Mouse (Mus musculus) MEL (cell line): ENCODE data around the gene Snx29. TPM values are rescaled to one million over a fixed set of nuclear protein-coding genes. Genes with fewer than 3 reads are reported as not detected.

Experiments
- DNase-seq: peaks from one replicate; pipeline ENCODE4 v3.0.0; 2011; ENCODE audit warnings: low read depth, low spot score
- H3K27ac ChIP-seq: 2 replicates; pipeline ENCODE4 v1.5.1; 2012; ENCODE audit warnings: low read depth, mild to moderate bottlenecking, control low read depth, low read length, moderate library complexity; ENCODE audit not compliant: control insufficient read depth
- H3K27me3 ChIP-seq, 2 experiments: fragments of 150-350 bp in 1 of 2; sonication (generic) in 1 of 2; 2 replicates each; pipeline ENCODE4 v1.6.1; 2012; ENCODE audit warnings: low read length in 2 of 2, mild to moderate bottlenecking in 2 of 2, improper control_type of control experiment in 1 of 2, moderate library complexity in 1 of 2; ENCODE audit not compliant: insufficient read depth in 2 of 2, control insufficient read depth in 1 of 2
- H3K36me3 ChIP-seq, 2 experiments: 2 replicates each; pipeline ENCODE4 v1.6.1; 2012 to 2014; ENCODE audit warnings: low read length in 2 of 2, improper control_type of control experiment in 1 of 2, inconsistent platforms in 1 of 2, mild to moderate bottlenecking in 1 of 2; ENCODE audit not compliant: insufficient read depth in 2 of 2, control insufficient read depth in 1 of 2
- H3K4me1 ChIP-seq, 2 experiments: fragments of 150-350 bp in 1 of 2; sonication (generic) in 1 of 2; 2 replicates each; pipeline ENCODE4 v1.6.1; 2012; ENCODE audit warnings: low read length in 2 of 2, improper control_type of control experiment in 1 of 2, mild to moderate bottlenecking in 1 of 2; ENCODE audit not compliant: insufficient read depth in 2 of 2, control insufficient read depth in 1 of 2
- H3K4me3 ChIP-seq, 2 experiments: fragments of 150-350 bp in 1 of 2; sonication (generic) in 1 of 2; 2 replicates each; pipeline ENCODE4 v1.5.1; 2012; ENCODE audit warnings: low read depth in 2 of 2, low read length in 2 of 2, mild to moderate bottlenecking in 2 of 2, moderate library complexity in 2 of 2, control low read depth in 1 of 2, improper control_type of control experiment in 1 of 2; ENCODE audit not compliant: control insufficient read depth in 1 of 2, insufficient read depth in 1 of 2
- H3K79me2 ChIP-seq: 2 replicates; pipeline ENCODE4 v1.6.1; 2012; ENCODE audit warnings: mild to moderate bottlenecking, low read length, moderate library complexity; ENCODE audit not compliant: control insufficient read depth, poor library complexity, insufficient read depth
- H3K9ac ChIP-seq: 2 replicates; pipeline ENCODE4 v1.6.1; 2012; ENCODE audit warnings: low read depth, mild to moderate bottlenecking, control low read depth, low read length, moderate library complexity; ENCODE audit not compliant: control insufficient read depth, poor library complexity, severe bottlenecking
- H3K9me3 ChIP-seq: fragments of 150-350 bp; sonication (generic); replicated peaks from 2 replicates; pipeline ENCODE4 v1.6.1; 2012; ENCODE audit warnings: mild to moderate bottlenecking, low read length, improper control_type of control experiment, moderate library complexity; ENCODE audit not compliant: insufficient read depth
- BHLHE40 ChIP-seq: IDR thresholded peaks from 2 replicates; pipeline ENCODE4 v1.6.1; 2012; ENCODE audit warnings: low read depth, mild to moderate bottlenecking, inconsistent platforms, low read length, improper control_type of control experiment, borderline replicate concordance
- CHD2 ChIP-seq: IDR thresholded peaks from 2 replicates; pipeline ENCODE4 v1.6.1; 2011; ENCODE audit warnings: low read length, improper control_type of control experiment
- CTCF ChIP-seq, 3 experiments: IDR thresholded peaks in 2 of 3; conservative IDR thresholded peaks in 1 of 3; 2 replicates each; pipeline ENCODE4 v1.5.1; 2011 to 2012; ENCODE audit warnings: low read length in 3 of 3, low read depth in 2 of 3, mild to moderate bottlenecking in 2 of 3, improper control_type of control experiment in 1 of 3, inconsistent platforms in 1 of 3, mixed read lengths in 1 of 3, moderate library complexity in 1 of 3; ENCODE audit not compliant: control insufficient read depth in 1 of 3, insufficient read depth in 1 of 3, poor library complexity in 1 of 3, severe bottlenecking in 1 of 3
- ETS1 ChIP-seq: IDR thresholded peaks from 2 replicates; pipeline ENCODE4 v1.6.1; 2012; ENCODE audit warnings: low read depth, mild to moderate bottlenecking, inconsistent platforms, low read length, improper control_type of control experiment, moderate library complexity
- GABPA ChIP-seq: IDR thresholded peaks from 2 replicates; pipeline ENCODE4 v1.6.1; 2012; ENCODE audit warnings: low read depth, mild to moderate bottlenecking, inconsistent platforms, low read length, improper control_type of control experiment, moderate library complexity
- GATA1 ChIP-seq: IDR thresholded peaks from 2 replicates; pipeline ENCODE4 v1.6.1; 2011; ENCODE audit warnings: low read depth, low read length, improper control_type of control experiment
- JUND ChIP-seq: IDR thresholded peaks from 2 replicates; pipeline ENCODE4 v1.6.1; 2011; ENCODE audit warnings: low read depth, mild to moderate bottlenecking, improper control_type of control experiment, low read length
- KAT2A ChIP-seq: conservative IDR thresholded peaks from 2 replicates; pipeline ENCODE4 v1.6.1; 2012; ENCODE audit warnings: low read depth, low read length, improper control_type of control experiment, inconsistent platforms
- MAFK ChIP-seq: IDR thresholded peaks from 2 replicates; pipeline ENCODE4 v1.6.1; 2011; ENCODE audit warnings: low read depth, mild to moderate bottlenecking, low read length, improper control_type of control experiment, borderline replicate concordance
- MAX ChIP-seq: IDR thresholded peaks from 2 replicates; pipeline ENCODE4 v1.6.1; 2011; ENCODE audit warnings: low read length, improper control_type of control experiment
- MYB ChIP-seq: IDR thresholded peaks from 2 replicates; pipeline ENCODE4 v1.6.1; 2011; ENCODE audit warnings: mild to moderate bottlenecking, low read depth, low read length, improper control_type of control experiment
- RAD21 ChIP-seq: IDR thresholded peaks from 2 replicates; pipeline ENCODE4 v1.6.1; 2011; ENCODE audit warnings: mild to moderate bottlenecking, low read depth, low read length, improper control_type of control experiment
- RCOR1 ChIP-seq: IDR thresholded peaks from 2 replicates; pipeline ENCODE4 v1.6.1; 2012; ENCODE audit warnings: low read depth, mild to moderate bottlenecking, inconsistent platforms, low read length, improper control_type of control experiment
- SIN3A ChIP-seq: IDR thresholded peaks from 2 replicates; pipeline ENCODE4 v1.6.1; 2012; ENCODE audit warnings: low read length, improper control_type of control experiment, inconsistent platforms
- SMC3 ChIP-seq: IDR thresholded peaks from 2 replicates; pipeline ENCODE4 v1.6.1; 2011; ENCODE audit warnings: low read depth, low read length, improper control_type of control experiment
- TCF12 ChIP-seq: IDR thresholded peaks from 2 replicates; pipeline ENCODE4 v1.6.1; 2014; ENCODE audit warnings: low read depth, mild to moderate bottlenecking, inconsistent platforms, low read length, improper control_type of control experiment, moderate library complexity
- UBTF ChIP-seq: IDR thresholded peaks from 2 replicates; pipeline ENCODE4 v1.6.1; 2012; ENCODE audit warnings: low read depth, mild to moderate bottlenecking, inconsistent platforms, low read length, improper control_type of control experiment, moderate library complexity, borderline replicate concordance; ENCODE audit not compliant: insufficient read depth
- USF2 ChIP-seq, 2 experiments: IDR thresholded peaks; 2 replicates each; pipeline ENCODE4 v1.6.1; 2011 to 2012; ENCODE audit warnings: improper control_type of control experiment in 2 of 2, low read length in 2 of 2, borderline replicate concordance in 1 of 2, inconsistent platforms in 1 of 2, low read depth in 1 of 2, mild to moderate bottlenecking in 1 of 2; ENCODE audit not compliant: insufficient read depth in 1 of 2
- ZC3H11A ChIP-seq: IDR thresholded peaks from 2 replicates; pipeline ENCODE4 v1.6.1; 2012; ENCODE audit warnings: low read depth, mild to moderate bottlenecking, inconsistent platforms, low read length, improper control_type of control experiment
- ZKSCAN1 ChIP-seq: IDR thresholded peaks from 2 replicates; pipeline ENCODE4 v1.6.1; 2012; ENCODE audit warnings: low read depth, mild to moderate bottlenecking, inconsistent platforms, low read length, improper control_type of control experiment, moderate library complexity
- ZNF384 ChIP-seq: IDR thresholded peaks from 2 replicates; pipeline ENCODE4 v1.6.1; 2012; ENCODE audit warnings: low read depth, mild to moderate bottlenecking, inconsistent platforms, low read length, improper control_type of control experiment
- polyA plus RNA-seq, 2 experiments: library from polyadenylated mRNA; stranded (reverse) in 1 of 2; unstranded in 1 of 2; fragments of >175 nt in 1 of 2; fragments of >200 nt in 1 of 2; gene quantifications; 2 replicates each; pipeline versions ENCODE4 v1.2.1 to v1.2.4; 2012; ENCODE audit warnings: low replicate concordance in 2 of 2, low read depth in 1 of 2; ENCODE audit not compliant: insufficient read length in 2 of 2, insufficient read depth in 1 of 2, missing spikeins in 1 of 2
- total RNA-seq: library from RNA; depleted of rRNA; stranded (reverse); fragments of 300-350 nt; gene quantifications from 2 replicates; pipeline ENCODE4 v1.2.3, GENCODE M21; 2012

Gene Snx29
- total and polyA plus RNA-seq, 3 experiments: 0.72 to 0.73 TPM; not detected in 1

- no peak overlapping the region for H3K9ac ChIP-seq
- no peak for DNase-seq
- 0 out of 4 replicates have a peak, but pooled peaks cover 0 to 2% of the 10 kb centered on the region in 2 experiments for H3K4me1 ChIP-seq
- no peaks in the 10 kb centered on the region for H3K79me2 ChIP-seq
- no peak overlapping the region for H3K4me3 ChIP-seq
- H3K27me3 ChIP-seq: no peaks in the 10 kb centered on the region
- H3K9me3 ChIP-seq: no peaks in the 10 kb centered on the region
- TF ChIP-seq SIN3A (no peak), ZC3H11A (no peak), JUND (no peak), TCF12 (no peak), ZNF384 (no peak), UBTF (no peak), KAT2A (no peak), MAFK (no peak), CHD2 (no peak)
- H3K27ac ChIP-seq: no peak overlapping the region
- H3K36me3 ChIP-seq: peaks cover 0 to 2% of the 10 kb centered on the region in 2 experiments; a peak in 1 of 4 replicates
Observed at GRCm38 (mm10) chr16:11568095-11568494, 245.4 kb downstream of the Snx29 start.

GRCm38 (mm10) chr16:11568601-11569000 lies 245.9 kb downstream of the Snx29 start:
- DNase-seq: no peak
- H3K36me3 ChIP-seq: peaks cover 0 to 2% of the 10 kb centered on the region in 2 experiments; a peak in 1 of 4 replicates
- no peak overlapping the region for H3K4me3 ChIP-seq
- H3K79me2 ChIP-seq: no peaks in the 10 kb centered on the region
- 0 out of 4 replicates have a peak, but pooled peaks cover 0 to 2% of the 10 kb centered on the region in 2 experiments for H3K4me1 ChIP-seq
- TF ChIP-seq ZC3H11A (no peak), ETS1 (no peak), MAX (no peak), ZNF384 (no peak), USF2 (IDR thresholded peaks at IDR 0.05; ENCODE audit: borderline replicate concordance in 1 of 2, insufficient read depth in 1 of 2, low read depth in 1 of 2, low read length in 2 of 2) (no peak), SMC3 (no peak), UBTF (no peak), RCOR1 (no peak), CTCF (IDR thresholded peaks at IDR 0.05 in 2 of 3, conservative IDR thresholded peaks at IDR 0.05 in 1 of 3; ENCODE audit: control insufficient read depth in 1 of 3, insufficient read depth in 1 of 3, low read depth in 2 of 3, low read length in 3 of 3, poor library complexity in 1 of 3, severe bottlenecking in 1 of 3) (no peak), GABPA (no peak), GATA1 (no peak), MYB (no peak), ZKSCAN1 (no peak), JUND (no peak), RAD21 (no peak), BHLHE40 (no peak)
- H3K27ac ChIP-seq: no peak overlapping the region
- H3K27me3 ChIP-seq: no peaks in the 10 kb centered on the region
- H3K9ac ChIP-seq: no peak overlapping the region
- H3K9me3 ChIP-seq: no peaks in the 10 kb centered on the region
